Mouse (Mus musculus) erythroblast, embryonic 14.5 days (primary cell): ENCODE results near the gene Rgs7. TPM values are rescaled to one million over a fixed set of nuclear protein-coding genes. Genes with fewer than 3 reads are reported as not detected.

Experiments
- H3K27me3 ChIP-seq: 2 replicates; pipeline ENCODE4 v1.6.1; 2012; ENCODE audit warnings: inconsistent platforms; ENCODE audit not compliant: control insufficient read depth
- H3K36me3 ChIP-seq: 2 replicates; pipeline ENCODE4 v1.6.1; 2012; ENCODE audit warnings: mild to moderate bottlenecking, inconsistent platforms; ENCODE audit not compliant: control insufficient read depth
- H3K4me1 ChIP-seq: 2 replicates; pipeline ENCODE4 v1.6.1; 2012; ENCODE audit warnings: inconsistent platforms; ENCODE audit not compliant: control insufficient read depth
- H3K4me3 ChIP-seq: replicated peaks from 2 replicates; pipeline ENCODE3; 2012; ENCODE audit warnings: moderate library complexity, mild to moderate bottlenecking, inconsistent platforms
- H3K9me3 ChIP-seq: 2 replicates; pipeline ENCODE4 v1.6.1; 2012; ENCODE audit warnings: low read length, inconsistent platforms, mixed read lengths; ENCODE audit not compliant: control insufficient read depth
- GATA1 ChIP-seq: IDR thresholded peaks from 2 replicates; pipeline ENCODE4 v1.6.1; 2012; ENCODE audit warnings: low read length, inconsistent platforms, mixed read lengths
- TAL1 ChIP-seq: IDR thresholded peaks from 3 replicates; pipeline ENCODE4 v1.6.1; 2012; ENCODE audit warnings: low read length, inconsistent platforms, mixed read lengths
- polyA plus RNA-seq: library from polyadenylated mRNA; stranded (reverse); fragments of >175 nt; gene quantifications from 2 replicates; pipeline ENCODE4 v1.2.3, GENCODE M21; 2012

The Rgs7 gene
- 0.03 TPM in 1 of 2 replicates, not detected in the other for polyA plus RNA-seq

- Histone ChIP-seq H3K4me1 (no peaks in the 10 kb centered on the region), H3K9me3 (no peaks in the 10 kb centered on the region; the same call in 1 of the 2 replicates), H3K4me3 (peak within 1 kb of the TSS; percentile 45), H3K27me3 (peaks cover 21% of the 10 kb centered on the region), H3K36me3 (no peaks in the 10 kb centered on the region)
- TF ChIP-seq TAL1 (no peak), GATA1 (no peak)
Observed at GRCm38 (mm10) chr1:175491861-175492682, at the start of gene Rgs7. Gene Rgs7, minus strand, starts transcription at chr1:175492500.

- H3K4me3 ChIP-seq: no peak overlapping the region
- H3K27me3 ChIP-seq: no peaks in the 10 kb centered on the region
- H3K4me1 ChIP-seq: no peaks in the 10 kb centered on the region
- H3K36me3 ChIP-seq: no peaks in the 10 kb centered on the region
- no peaks in the 10 kb centered on the region; the same call in 1 of the 2 replicates for H3K9me3 ChIP-seq
- TF ChIP-seq GATA1: no peak
- TF ChIP-seq TAL1: no peak
Observed at GRCm38 (mm10) chr1:175540700-175541099, 48.4 kb upstream of the Rgs7 start.

- Histone ChIP-seq H3K27me3 (no peaks in the 10 kb centered on the region), H3K4me3 (no peak overlapping the region), H3K4me1 (no peaks in the 10 kb centered on the region), H3K36me3 (no peaks in the 10 kb centered on the region), H3K9me3 (peaks cover 2% of the 10 kb centered on the region; the same call in 1 of the 2 replicates)
- no peak for TF ChIP-seq TAL1
- TF ChIP-seq GATA1: no peak
Observed at GRCm38 (mm10) chr1:175537321-175537720, 45.0 kb upstream of the Rgs7 start.

- peaks cover 2% of the 10 kb centered on the region; the same call in 1 of the 2 replicates for H3K9me3 ChIP-seq
- H3K4me1 ChIP-seq: no peaks in the 10 kb centered on the region
- H3K36me3 ChIP-seq: no peaks in the 10 kb centered on the region
- no peaks in the 10 kb centered on the region for H3K27me3 ChIP-seq
- TF ChIP-seq GATA1 (no peak), TAL1 (no peak)
- no peak overlapping the region for H3K4me3 ChIP-seq
Observed at GRCm38 (mm10) chr1:175529858-175530257, 37.6 kb upstream of the Rgs7 start.

- Histone ChIP-seq H3K27me3 (no peaks in the 10 kb centered on the region), H3K36me3 (no peaks in the 10 kb centered on the region), H3K9me3 (no peaks in the 10 kb centered on the region; the same call in none of the 2 replicates), H3K4me1 (no peaks in the 10 kb centered on the region), H3K4me3 (no peak overlapping the region)
- no peak for TF ChIP-seq GATA1
- no peak for TF ChIP-seq TAL1
Observed at GRCm38 (mm10) chr1:175524626-175525294, 32.5 kb upstream of the Rgs7 start.

GRCm38 (mm10) chr1:175523572-175523971 is 31.3 kb upstream of the Rgs7 start:
- TF ChIP-seq TAL1 (no peak), GATA1 (no peak)
- Histone ChIP-seq H3K36me3 (no peaks in the 10 kb centered on the region), H3K4me3 (no peak overlapping the region), H3K27me3 (no peaks in the 10 kb centered on the region), H3K9me3 (no peaks in the 10 kb centered on the region; the same call in 1 of the 2 replicates), H3K4me1 (no peaks in the 10 kb centered on the region)

- no peak overlapping the region for H3K4me3 ChIP-seq
- H3K9me3 ChIP-seq: 0 out of 2 replicates have a peak, but pooled peaks cover 2% of the 10 kb centered on the region
- H3K4me1 ChIP-seq: no peaks in the 10 kb centered on the region
- TF ChIP-seq TAL1 (no peak), GATA1 (no peak)
- no peaks in the 10 kb centered on the region for H3K27me3 ChIP-seq
- H3K36me3 ChIP-seq: no peaks in the 10 kb centered on the region
Observed at GRCm38 (mm10) chr1:175514543-175514942, 22.2 kb upstream of the Rgs7 start.

- Histone ChIP-seq H3K27me3 (no peaks in the 10 kb centered on the region), H3K9me3 (0 out of 2 replicates have a peak, but pooled peaks cover 2% of the 10 kb centered on the region), H3K4me3 (no peak overlapping the region), H3K36me3 (no peaks in the 10 kb centered on the region), H3K4me1 (no peaks in the 10 kb centered on the region)
- TF ChIP-seq GATA1 (no peak), TAL1 (no peak)
Observed at GRCm38 (mm10) chr1:175512173-175512572, 19.9 kb upstream of the Rgs7 start.

GRCm38 (mm10) chr1:175509989-175510388 is 17.7 kb upstream of the Rgs7 start:
- H3K9me3 ChIP-seq: 0 out of 2 replicates have a peak, but pooled peaks cover 4% of the 10 kb centered on the region
- H3K4me3 ChIP-seq: no peak overlapping the region
- no peaks in the 10 kb centered on the region for H3K27me3 ChIP-seq
- H3K4me1 ChIP-seq: no peaks in the 10 kb centered on the region
- TF ChIP-seq TAL1: no peak
- TF ChIP-seq GATA1: no peak
- H3K36me3 ChIP-seq: no peaks in the 10 kb centered on the region
